Mouse (Mus musculus) lung, postnatal 0 days (tissue): ENCODE measurements at regions not wholly inside any gene's neighbourhood (a gene's known extent, or its start where the extent isn't known, plus 50 kb on each side); places are given as distances from the start of the nearest gene placed in this dataset.

Experiments
- ATAC-seq: fragments of 200-750 bp; cut with Nextera tagmentation; 2 replicates; pipeline ENCODE4 v1.8.0; 2017; ENCODE audit warnings: moderate library complexity
- DNase-seq: peaks from one replicate; pipeline ENCODE4 v3.0.0-alpha.2; 2016; ENCODE audit warnings: low spot score
- H3K27ac ChIP-seq: fragments of 300-500 bp; sonication (generic); 2 replicates; pipeline ENCODE4 v1.5.1; 2014; ENCODE audit warnings: antibody characterized with exemption, mild to moderate bottlenecking, low read length, mixed read lengths
- H3K27me3 ChIP-seq: fragments of 300-500 bp; sonication (generic); replicated peaks from 2 replicates; pipeline ENCODE4 v1.6.1; 2014; ENCODE audit warnings: low read length, mixed read lengths; ENCODE audit not compliant: insufficient read depth
- H3K36me3 ChIP-seq: fragments of 300-500 bp; sonication (generic); 2 replicates; pipeline ENCODE4 v1.6.1; 2014; ENCODE audit warnings: low read length, mixed read lengths; ENCODE audit not compliant: insufficient read depth
- H3K4me1 ChIP-seq: fragments of 300-500 bp; sonication (generic); 2 replicates; pipeline ENCODE4 v1.6.1; 2014; ENCODE audit warnings: antibody characterized with exemption, low read depth, low read length, mixed read lengths; ENCODE audit not compliant: insufficient read depth
- H3K4me2 ChIP-seq: fragments of 300-500 bp; sonication (generic); replicated peaks from 2 replicates; pipeline ENCODE4 v1.6.1; 2014; ENCODE audit warnings: low read depth, mild to moderate bottlenecking, low read length, moderate library complexity, mixed read lengths
- H3K4me3 ChIP-seq: fragments of 300-500 bp; sonication (generic); 2 replicates; pipeline ENCODE4 v1.5.1; 2014; ENCODE audit warnings: low read depth, low read length
- H3K9ac ChIP-seq: fragments of 300-500 bp; sonication (generic); replicated peaks from 2 replicates; pipeline ENCODE4 v1.6.1; 2014; ENCODE audit warnings: low read depth, mild to moderate bottlenecking
- H3K9me3 ChIP-seq: fragments of 300-500 bp; sonication (generic); 2 replicates; pipeline ENCODE4 v1.6.1; 2016; ENCODE audit warnings: low read length, mixed read lengths
- CTCF ChIP-seq: IDR thresholded peaks from 2 replicates; pipeline ENCODE4 v1.5.1; 2016; ENCODE audit warnings: antibody characterized with exemption, mild to moderate bottlenecking
- EP300 ChIP-seq: IDR thresholded peaks from 2 replicates; pipeline ENCODE4 v1.6.1; 2016; ENCODE audit warnings: antibody characterized with exemption, mild to moderate bottlenecking, control low read depth
- WGBS: fragments of 180-500 bp; shearing (Covaris S2); extraction: QIAGEN DNeasy Blood & Tissue Kit; methylation state at CpG from one replicate; pipeline ENCODE4 v1.1.7; 2014; 5-methylcytosine and 5-hydroxymethylcytosine counted together

GRCm38 (mm10) chr17:93665889-93666288, 467.1 kb downstream of the Adcyap1 start:
- no peak overlapping the region for H3K4me3 ChIP-seq
- no peak overlapping the region for H3K4me2 ChIP-seq
- H3K27ac ChIP-seq = no peak overlapping the region
- TF ChIP-seq EP300 (no peak), CTCF (no peak)
- no peaks in the 10 kb centered on the region for H3K27me3 ChIP-seq
- ATAC-seq (no peak), DNase-seq (no peak)
- H3K9ac ChIP-seq = no peak overlapping the region
- H3K36me3 ChIP-seq = no peaks in the 10 kb centered on the region
- no peaks in the 10 kb centered on the region for H3K9me3 ChIP-seq
- 92% methylated on average over 1 of the region's 1 CpGs for WGBS
- H3K4me1 ChIP-seq = no peaks in the 10 kb centered on the region

GRCm38 (mm10) chr17:93676366-93676962, 477.6 kb downstream of the Adcyap1 start:
- Histone ChIP-seq H3K4me2 (no peak overlapping the region), H3K9me3 (no peaks in the 10 kb centered on the region), H3K4me3 (no peak overlapping the region), H3K27ac (no peak overlapping the region), H3K36me3 (no peaks in the 10 kb centered on the region), H3K9ac (no peak overlapping the region), H3K27me3 (no peaks in the 10 kb centered on the region), H3K4me1 (no peaks in the 10 kb centered on the region)
- 54% methylated on average over 5 of the region's 5 CpGs for WGBS
- no peak for TF ChIP-seq EP300
- no peak for TF ChIP-seq CTCF
- ATAC-seq = no peak
- no peak for DNase-seq

GRCm38 (mm10) chr17:93700685-93701084, 501.9 kb downstream of the Adcyap1 start:
- DNase-seq (no peak), ATAC-seq (no peak)
- no peak overlapping the region for H3K27ac ChIP-seq
- no peaks in the 10 kb centered on the region for H3K4me1 ChIP-seq
- H3K9me3 ChIP-seq = no peaks in the 10 kb centered on the region
- no peak overlapping the region for H3K4me3 ChIP-seq
- TF ChIP-seq EP300 = no peak
- no peak for TF ChIP-seq CTCF
- H3K4me2 ChIP-seq = no peak overlapping the region
- H3K36me3 ChIP-seq = no peaks in the 10 kb centered on the region
- H3K9ac ChIP-seq = no peak overlapping the region
- no peaks in the 10 kb centered on the region for H3K27me3 ChIP-seq

- ATAC-seq (no peak), DNase-seq (no peak)
- WGBS = 74% methylated on average over 2 of the region's 2 CpGs
- Histone ChIP-seq H3K9me3 (no peaks in the 10 kb centered on the region), H3K4me1 (no peaks in the 10 kb centered on the region), H3K36me3 (no peaks in the 10 kb centered on the region), H3K9ac (no peak overlapping the region), H3K4me3 (no peak overlapping the region), H3K27ac (no peak overlapping the region), H3K27me3 (no peaks in the 10 kb centered on the region), H3K4me2 (no peak overlapping the region)
- TF ChIP-seq CTCF = no peak
- no peak for TF ChIP-seq EP300
These were observed 518.8 kb downstream of the Adcyap1 start for GRCm38 (mm10) chr17:93717623-93718022.

- Histone ChIP-seq H3K27me3 (no peaks in the 10 kb centered on the region), H3K4me1 (no peaks in the 10 kb centered on the region), H3K9me3 (no peaks in the 10 kb centered on the region), H3K4me3 (no peak overlapping the region), H3K27ac (no peak overlapping the region), H3K36me3 (no peaks in the 10 kb centered on the region), H3K4me2 (no peak overlapping the region), H3K9ac (no peak overlapping the region)
- TF ChIP-seq EP300 = no peak
- no peak for DNase-seq
- no peak for ATAC-seq
These were observed 542.5 kb downstream of the Adcyap1 start for GRCm38 (mm10) chr17:93741341-93741740.

- Histone ChIP-seq H3K36me3 (no peaks in the 10 kb centered on the region), H3K4me2 (no peak overlapping the region), H3K9ac (no peak overlapping the region), H3K9me3 (no peaks in the 10 kb centered on the region), H3K4me1 (no peaks in the 10 kb centered on the region), H3K27me3 (no peaks in the 10 kb centered on the region), H3K27ac (no peak overlapping the region), H3K4me3 (no peak overlapping the region)
- ATAC-seq = no peak
- peak; percentile 33 for DNase-seq
- WGBS = 8% methylated on average over 1 of the region's 1 CpGs
- TF ChIP-seq CTCF (peak; percentile 42), EP300 (no peak)
These were observed 563.5 kb downstream of the Adcyap1 start for GRCm38 (mm10) chr17:93762349-93762748.
